Mouse (Mus musculus) retina, embryonic 14.5 days (tissue): Measurements from ENCODE around the gene Tmem130.

ENCODE experiments used
- DNase-seq: peaks from one replicate; pipeline ENCODE4 v3.0.0-alpha.2; 2015; ENCODE audit warnings: low spot score

Tmem130 gene

DNA sequence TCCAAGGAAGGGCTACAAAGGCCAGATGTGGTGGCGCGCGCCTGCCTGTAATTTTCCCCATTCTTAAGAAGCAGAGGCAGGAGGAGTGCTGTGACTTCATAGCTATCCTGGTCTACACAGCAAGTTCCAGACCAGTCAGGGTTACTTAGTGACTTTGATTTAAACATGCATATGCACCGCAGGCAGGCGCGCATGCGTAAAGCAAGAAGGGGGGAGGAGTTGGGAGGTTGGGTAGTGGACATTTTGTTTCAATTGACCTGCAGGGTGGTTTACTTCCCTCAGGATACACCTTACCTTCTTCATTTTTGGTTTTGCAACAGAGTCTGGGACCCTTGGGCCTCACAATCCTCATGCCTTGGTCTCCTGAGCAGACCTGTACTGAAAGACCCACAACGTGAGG, 32.4 kb downstream of the Tmem130 start:
- no peak for DNase-seq

DNA sequence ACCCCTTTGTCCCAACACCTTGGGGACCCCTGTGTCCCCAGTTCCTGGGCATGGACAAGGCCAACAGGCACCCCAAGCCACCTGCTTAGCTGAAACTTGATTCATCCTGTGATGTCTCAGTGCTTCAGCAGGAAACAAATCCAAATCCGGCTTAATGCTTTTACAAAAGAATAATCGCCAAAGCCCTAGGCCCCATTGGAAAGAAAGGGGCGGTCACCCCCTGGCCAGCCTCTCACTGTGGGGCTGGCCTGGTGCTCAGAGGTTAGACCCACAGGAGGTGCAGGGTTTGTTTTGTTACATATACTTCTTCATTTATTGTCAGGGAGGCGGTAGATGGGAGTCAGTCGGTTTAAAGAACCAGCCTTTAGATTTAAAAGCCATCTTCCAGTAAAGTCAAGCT, 33.4 kb downstream of the Tmem130 start:
- peak; percentile 21 for DNase-seq

DNA sequence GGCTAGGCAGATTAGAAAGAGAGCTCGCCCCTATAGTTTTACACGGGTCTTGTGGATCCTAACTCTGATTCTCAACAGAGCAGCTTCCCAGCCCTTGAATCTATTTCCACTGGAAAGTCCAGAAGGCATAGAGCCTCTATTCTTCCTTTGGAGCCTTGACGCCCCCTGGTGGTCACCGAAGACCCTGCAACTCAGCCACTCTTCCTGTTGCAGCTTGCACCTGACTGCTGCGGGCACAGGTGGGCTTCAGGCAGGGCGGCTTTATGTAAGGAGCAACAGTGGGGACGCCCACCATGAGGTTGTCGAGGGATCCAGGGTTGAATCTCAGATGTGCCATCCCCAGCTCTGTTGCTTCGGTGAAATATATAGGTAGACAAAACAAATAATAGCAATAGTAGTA, 34.5 kb downstream of the Tmem130 start:
- peak; percentile 84 for DNase-seq

DNA sequence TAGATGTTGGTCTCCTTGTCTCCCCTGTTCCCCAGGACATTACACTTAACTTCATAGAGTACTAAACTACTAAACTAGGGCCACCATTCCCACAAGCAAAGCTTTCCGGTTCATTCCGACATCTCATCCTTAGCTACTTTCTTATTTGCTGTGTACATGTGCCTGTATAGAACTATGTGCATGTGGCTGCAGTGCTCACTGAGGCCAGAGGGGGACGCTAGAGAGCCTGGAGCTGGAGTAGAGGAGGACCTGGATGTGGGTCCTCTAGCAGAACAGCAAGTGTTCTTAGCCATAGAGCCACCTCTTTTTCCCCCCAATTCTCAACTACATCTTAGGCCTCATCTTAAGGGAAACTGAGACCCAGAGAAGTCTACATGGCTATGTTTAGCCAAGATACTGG, 36.1 kb downstream of the Tmem130 start:
- DNase-seq = no peak

DNA sequence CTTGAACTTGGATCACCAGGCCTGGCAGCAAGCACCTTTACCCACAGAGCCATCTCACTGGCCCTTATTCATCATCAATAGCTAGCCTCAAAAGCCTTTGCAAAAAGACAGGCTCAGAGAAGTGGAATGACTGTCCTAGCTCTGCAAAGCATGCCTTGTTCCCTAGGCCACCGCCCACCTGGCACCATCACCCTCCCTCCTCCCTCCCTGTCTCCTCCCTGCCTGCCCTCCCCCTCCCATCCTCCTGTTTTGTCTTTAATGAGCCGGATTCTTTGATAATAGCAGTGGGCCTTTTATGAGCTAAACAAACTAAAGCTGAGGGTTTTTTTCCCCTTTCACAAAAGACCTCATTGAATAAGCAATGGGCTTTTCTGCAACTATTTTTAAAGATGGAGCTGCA, 36.7 kb downstream of the Tmem130 start:
- DNase-seq = no peak

DNA sequence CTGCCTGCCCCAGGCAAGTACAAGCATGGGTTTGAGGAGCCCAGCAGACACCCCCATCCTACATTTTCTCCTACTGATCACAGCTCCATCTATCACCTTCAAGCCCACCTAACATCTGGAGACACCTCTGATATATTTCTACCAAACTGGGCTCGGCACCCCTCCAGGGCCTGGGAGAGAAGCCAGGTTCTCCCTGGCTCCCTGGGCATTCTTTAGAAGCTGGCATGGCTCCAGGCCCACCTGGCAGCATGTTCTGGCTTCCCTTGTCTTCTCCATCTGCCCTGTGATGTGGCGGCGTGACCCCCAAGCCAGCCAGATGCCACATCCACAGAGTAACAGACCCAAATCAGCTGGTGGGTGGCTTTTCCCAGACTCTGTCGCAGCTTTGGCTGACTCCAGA, 41.3 kb downstream of the Tmem130 start:
- DNase-seq = no peak

DNA sequence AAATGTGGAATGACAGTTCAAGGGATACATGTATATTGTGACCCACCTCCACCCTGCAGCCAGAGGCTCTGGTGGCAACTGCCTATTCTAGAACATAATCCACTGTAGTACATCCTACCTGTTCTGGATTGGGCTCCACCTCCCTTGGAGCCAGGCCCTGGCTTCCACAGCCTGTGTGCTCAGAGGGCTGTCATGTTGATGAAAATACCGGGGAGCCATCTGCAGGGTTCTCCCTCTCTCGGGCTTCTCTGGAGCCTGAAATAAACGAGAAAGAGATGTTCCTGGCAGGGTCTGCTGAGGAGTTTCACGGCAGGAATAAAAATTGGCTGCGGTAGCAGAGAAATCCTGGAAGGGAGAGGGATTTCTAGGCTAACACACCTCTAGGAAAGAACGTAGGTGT, 41.8 kb downstream of the Tmem130 start:
- DNase-seq = no peak

DNA sequence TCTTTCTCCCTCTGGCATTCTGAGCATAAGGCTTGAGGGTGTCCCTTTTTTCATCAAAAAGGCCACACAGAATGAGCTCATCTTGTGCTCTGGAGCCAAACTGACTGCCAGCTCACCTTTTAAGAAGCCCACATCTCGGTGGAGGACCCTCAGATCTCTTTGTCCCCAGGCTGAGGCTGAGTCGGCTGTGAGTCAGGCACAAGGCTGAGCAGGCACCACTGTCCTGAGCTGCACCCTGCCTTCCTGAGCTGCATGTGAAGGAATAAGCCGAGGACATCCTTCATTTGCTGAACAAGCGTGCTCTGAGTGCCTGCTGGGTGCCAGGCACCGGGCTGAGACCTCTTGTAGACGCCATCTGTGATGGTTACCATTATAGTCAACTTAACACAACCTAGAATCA, 44.4 kb downstream of the Tmem130 start:
- no peak for DNase-seq

DNA sequence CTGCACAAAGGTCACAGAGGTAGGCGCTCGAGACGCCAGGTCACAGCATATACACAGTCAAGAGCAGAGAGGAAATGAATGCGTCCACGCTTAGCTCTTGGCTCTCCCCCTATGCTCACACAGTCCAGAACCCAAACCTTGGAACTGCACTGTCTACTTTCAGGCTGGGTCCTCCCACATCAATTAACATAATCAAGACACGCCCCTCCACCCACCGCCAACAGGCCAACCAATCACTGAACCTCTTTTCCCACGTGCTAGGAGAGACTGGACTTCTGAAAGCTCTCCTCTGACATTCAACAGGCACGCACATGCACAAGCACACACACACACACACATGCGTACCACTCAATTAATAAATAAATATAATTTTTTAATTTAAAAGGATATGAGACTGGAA, 48.2 kb downstream of the Tmem130 start:
- DNase-seq = no peak

DNA sequence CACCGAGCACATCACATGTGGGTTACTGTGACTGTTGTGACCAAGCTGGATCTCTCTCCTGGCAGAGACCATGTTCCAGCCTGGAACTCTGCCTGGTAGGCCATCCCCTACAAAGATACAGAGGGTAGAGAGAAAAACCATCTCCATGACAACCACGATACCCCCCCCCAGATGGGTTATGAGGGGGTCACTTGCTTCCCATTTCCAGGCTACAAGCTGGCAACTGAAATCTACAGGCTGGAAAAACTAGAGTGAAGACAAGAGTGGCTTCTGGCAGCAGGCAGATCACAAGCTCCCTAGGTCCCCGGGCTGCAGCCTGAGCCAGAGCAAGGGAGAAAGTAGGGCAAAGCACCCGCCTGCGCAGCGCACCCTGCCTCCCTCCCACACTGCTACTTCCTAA, 54.0 kb downstream of the Tmem130 start:
- DNase-seq = no peak

DNA sequence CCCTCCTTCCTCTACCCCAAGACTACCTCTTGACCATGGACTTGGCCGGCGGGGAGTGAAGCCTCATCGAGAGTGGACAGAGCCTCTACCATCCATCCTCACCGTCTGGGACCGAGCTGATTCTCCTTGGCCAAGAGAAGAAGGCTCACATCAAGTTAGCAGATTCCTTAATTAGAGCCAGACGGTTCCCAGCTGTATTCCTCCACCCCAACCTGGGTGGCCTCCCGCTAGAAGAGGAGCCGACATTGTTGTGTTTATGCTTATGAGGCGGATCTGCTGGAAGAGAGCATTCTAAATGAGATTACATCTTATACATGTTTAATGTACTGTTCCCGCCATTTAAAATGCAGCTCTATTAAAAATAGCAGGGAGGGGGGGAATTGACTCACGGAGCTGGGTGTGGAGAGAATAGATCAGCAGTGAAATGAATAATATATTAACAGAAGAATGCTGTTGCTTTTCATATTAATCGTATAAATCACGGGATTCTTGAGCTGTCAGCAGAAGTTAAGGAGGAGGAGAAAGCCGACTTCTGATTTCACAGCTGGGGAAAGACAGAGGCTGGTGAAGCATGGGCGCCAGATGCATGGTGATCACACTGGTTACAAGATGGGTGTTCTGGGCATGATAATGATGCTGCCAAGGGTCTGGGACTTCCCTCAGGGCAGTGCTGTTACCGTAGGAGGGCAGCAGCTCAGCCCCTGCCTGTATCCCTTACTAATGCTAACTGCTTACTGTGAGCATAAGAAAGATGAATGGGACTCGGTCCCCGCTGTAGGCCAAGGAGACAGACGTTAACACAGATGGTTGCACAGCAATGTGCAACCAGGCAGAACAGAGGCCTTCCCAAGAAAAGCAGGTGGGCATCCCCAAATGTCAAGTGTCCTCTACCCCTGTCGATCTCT, 57.9 kb downstream of the Tmem130 start:
- peak; percentile 44 for DNase-seq

DNA sequence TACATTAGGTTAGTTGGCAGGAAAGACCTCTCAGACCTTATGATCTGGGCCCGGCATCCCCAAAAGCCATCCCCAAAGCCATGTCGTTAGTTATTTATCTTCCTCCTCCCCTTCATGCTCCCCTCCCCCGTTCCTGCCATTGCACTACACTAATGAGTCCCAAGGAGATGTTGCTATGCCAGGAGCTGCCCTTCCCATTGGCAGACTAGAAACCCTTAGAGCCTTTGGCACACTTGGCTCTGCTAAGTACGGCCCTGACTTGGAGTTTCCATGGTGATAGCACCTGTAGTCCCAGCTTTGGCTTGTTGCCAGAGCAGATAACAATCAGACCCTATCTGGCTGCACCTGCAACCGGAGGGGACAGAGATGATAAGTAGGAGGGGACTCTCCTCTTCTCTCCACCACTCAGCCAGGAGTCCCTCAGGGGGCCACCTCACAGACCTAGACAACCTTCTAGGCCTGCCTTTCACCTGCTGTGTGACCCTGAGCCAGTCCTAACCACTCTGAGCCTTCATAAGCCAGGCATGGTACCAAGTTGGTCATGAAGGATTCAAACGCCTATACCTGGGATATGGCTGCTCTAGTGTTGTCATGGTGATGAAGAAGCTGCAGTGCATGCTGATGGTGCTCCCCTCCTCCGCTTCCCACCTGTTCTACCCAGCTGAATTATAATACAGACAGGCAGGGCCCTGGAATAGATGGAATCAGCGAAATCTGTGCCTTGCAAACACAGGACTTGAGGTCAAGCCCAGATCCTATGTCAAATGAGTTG, 66.1 kb downstream of the Tmem130 start:
- no peak for DNase-seq

DNA sequence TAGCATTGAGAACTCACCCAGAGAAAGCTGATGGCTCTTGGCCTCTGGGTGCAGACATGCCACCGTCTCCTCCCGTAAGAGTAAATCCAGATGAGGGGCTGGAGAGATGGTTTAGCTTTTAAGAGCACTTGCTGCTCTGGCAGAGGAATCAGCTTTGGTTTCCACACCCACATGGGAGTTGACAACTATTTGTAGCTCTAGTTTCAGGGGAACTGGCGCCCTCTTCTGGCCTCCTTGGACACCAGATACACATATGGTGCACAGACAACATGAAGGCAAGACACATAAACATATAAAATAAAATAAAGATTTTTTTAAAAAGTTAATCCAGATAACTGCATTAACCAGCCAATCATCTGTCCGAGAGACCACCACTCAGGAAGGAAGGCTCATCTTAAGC, 67.5 kb downstream of the Tmem130 start:
- DNase-seq = peak; percentile 21

DNA sequence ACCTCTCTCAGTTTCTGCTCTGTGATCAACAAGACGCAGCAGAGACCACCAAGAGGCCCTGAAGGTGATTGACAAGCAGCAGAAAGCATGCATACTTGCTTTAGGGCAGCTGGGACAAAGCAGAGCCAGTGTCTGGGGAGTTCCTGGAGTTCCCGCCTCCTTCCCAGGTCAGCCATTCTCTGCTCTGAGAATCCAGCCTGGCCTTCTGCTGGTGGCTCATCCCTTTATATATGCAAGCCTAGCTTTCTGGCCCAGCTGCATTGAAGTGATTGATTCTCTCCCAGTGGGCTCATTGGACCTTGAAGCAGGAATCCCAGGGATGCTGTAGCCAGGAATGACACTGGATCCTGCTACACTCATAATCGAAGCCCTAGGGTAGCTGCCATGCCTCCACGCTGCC, 70.2 kb downstream of the Tmem130 start:
- peak; percentile 52 for DNase-seq

DNA sequence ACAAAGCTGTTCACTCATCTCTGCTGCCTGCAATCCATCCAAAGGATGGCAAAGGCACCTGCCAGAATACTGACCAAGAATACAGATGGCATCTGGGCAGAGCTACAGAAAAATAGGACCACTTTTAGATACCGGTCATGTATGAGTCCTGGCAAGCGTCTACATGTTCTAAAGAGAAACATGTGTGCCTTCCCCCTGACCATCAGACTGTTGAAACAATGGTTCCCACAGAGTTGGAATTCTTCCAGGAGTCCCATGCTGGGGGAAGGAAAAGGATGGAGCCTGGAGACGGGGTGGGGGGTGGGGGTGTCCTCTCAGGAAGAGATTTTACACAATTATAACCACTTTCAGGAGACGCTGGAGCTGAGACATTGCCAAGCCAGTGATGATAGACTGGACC, 73.2 kb downstream of the Tmem130 start:
- no peak for DNase-seq
